ENCODE assay signal across 9 mouse cellular contexts in genomic region chr13:37389296-37389695, GRCm38 (mm10). TPM values are rescaled to one million over a fixed set of nuclear protein-coding genes. Genes with fewer than 3 reads are reported as not detected.
DNase-seq lines count a peak whose midpoint lies in the region; ATAC-seq and TF ChIP-seq lines count a peak whose summit lies in the region.
"Had no signal": no experiment of that assay in that cellular context is flagged by ENCODE, and none has a peak within 500 bp of the region (broad histone marks: within the 10 kb centered on the region; RNA-seq: fewer than 3 reads in every experiment).

No protein-coding gene starts in this region.

- no peaks in the 10 kb centered on the region for H3K4me1 ChIP-seq in intestine, embryonic 14.5 days (replicated peaks; ENCODE audit: control insufficient read depth, insufficient read depth, low read length)
- no peaks in the 10 kb centered on the region for H3K4me1 ChIP-seq in intestine, embryonic 16.5 days (ENCODE audit: control insufficient read depth, insufficient read depth, low read length)
- H3K4me1 ChIP-seq in neural tube, embryonic 13.5 days (replicated peaks): peaks cover 14% of the 10 kb centered on the region
- peaks cover 22% of the 10 kb centered on the region for H3K4me1 ChIP-seq in heart, postnatal 0 days (ENCODE audit: control insufficient read depth, insufficient read depth)
- H3K4me1 ChIP-seq in thymus, adult 2 months (replicated peaks; ENCODE audit: control insufficient read depth, insufficient read depth, low read length): 0 out of 2 replicates have a peak, but pooled peaks cover 2% of the 10 kb centered on the region

- no peak for ATAC-seq in intestine, embryonic 14.5 days (replicated peaks; ENCODE audit: low FRiP score, low TSS enrichment, low read depth)
- no peak for ATAC-seq in intestine, embryonic 16.5 days
- ATAC-seq in neural tube, embryonic 13.5 days (ENCODE audit: low read depth): no peak
- ATAC-seq in heart, postnatal 0 days (ENCODE audit: insufficient read depth, low read depth): peak; percentile 69

- H3K9me3 ChIP-seq in intestine, embryonic 14.5 days (ENCODE audit: control insufficient read depth, low read length): no peaks in the 10 kb centered on the region
- H3K9me3 ChIP-seq in intestine, embryonic 16.5 days (ENCODE audit: control insufficient read depth, low read length): no peaks in the 10 kb centered on the region
- H3K9me3 ChIP-seq in neural tube, embryonic 13.5 days: no peaks in the 10 kb centered on the region
- no peaks in the 10 kb centered on the region for H3K9me3 ChIP-seq in heart, postnatal 0 days (replicated peaks; ENCODE audit: control insufficient read depth, low read length)

- H3K36me3 ChIP-seq in intestine, embryonic 14.5 days (ENCODE audit: control insufficient read depth, insufficient read depth, low read length): no peaks in the 10 kb centered on the region
- H3K36me3 ChIP-seq in intestine, embryonic 16.5 days (ENCODE audit: control insufficient read depth, insufficient read depth, low read length): no peaks in the 10 kb centered on the region
- H3K36me3 ChIP-seq in neural tube, embryonic 13.5 days: no peaks in the 10 kb centered on the region
- H3K36me3 ChIP-seq in heart, postnatal 0 days (replicated peaks; ENCODE audit: control insufficient read depth, insufficient read depth, low read length): no peaks in the 10 kb centered on the region
- H3K36me3 ChIP-seq in thymus, adult 2 months (ENCODE audit: control insufficient read depth, insufficient read depth, low read length): no peaks in the 10 kb centered on the region

- H3K27ac ChIP-seq in intestine, embryonic 14.5 days (ENCODE audit: low read depth): no peak overlapping the region
- H3K27ac ChIP-seq in intestine, embryonic 16.5 days (ENCODE audit: low read length): no peak overlapping the region
- H3K27ac ChIP-seq in neural tube, embryonic 13.5 days (replicated peaks): peak overlapping the region; percentile 67
- H3K27ac ChIP-seq in heart, postnatal 0 days (ENCODE audit: low read depth): peak overlapping the region; percentile 89
- H3K27ac ChIP-seq in thymus, adult 2 months (ENCODE audit: control insufficient read depth, insufficient read depth, low read length): no peak overlapping the region
- H3K27ac ChIP-seq: liver, embryonic 14.5 days had no signal

- 71% methylated on average over 5 of the region's 5 CpGs for WGBS in intestine, embryonic 14.5 days
- WGBS in intestine, embryonic 16.5 days: 71% methylated on average over 5 of the region's 5 CpGs
- WGBS in neural tube, embryonic 13.5 days: 82% methylated on average over 5 of the region's 5 CpGs
- WGBS in heart, postnatal 0 days: 18% methylated on average over 5 of the region's 5 CpGs
- WGBS in thymus, adult 2 months: 78% methylated on average over 5 of the region's 5 CpGs

- no peaks in the 10 kb centered on the region for H3K27me3 ChIP-seq in intestine, embryonic 14.5 days (replicated peaks; ENCODE audit: control insufficient read depth, insufficient read depth, low read length)
- H3K27me3 ChIP-seq in intestine, embryonic 16.5 days (replicated peaks; ENCODE audit: control insufficient read depth, insufficient read depth, low read length): no peaks in the 10 kb centered on the region
- no peaks in the 10 kb centered on the region for H3K27me3 ChIP-seq in neural tube, embryonic 13.5 days
- H3K27me3 ChIP-seq in heart, postnatal 0 days (ENCODE audit: control insufficient read depth, insufficient read depth, low read length): no peaks in the 10 kb centered on the region
- H3K27me3 ChIP-seq in thymus, adult 2 months (ENCODE audit: control insufficient read depth, insufficient read depth, low read length): no peaks in the 10 kb centered on the region

- H3K9ac ChIP-seq in intestine, embryonic 14.5 days (ENCODE audit: low read length): no peak overlapping the region
- no peak overlapping the region for H3K9ac ChIP-seq in intestine, embryonic 16.5 days (ENCODE audit: low read depth, low read length)
- H3K9ac ChIP-seq in neural tube, embryonic 13.5 days: no peak overlapping the region
- H3K9ac ChIP-seq in heart, postnatal 0 days (replicated peaks; ENCODE audit: low read depth, low read length): no peak overlapping the region
- H3K9ac ChIP-seq: liver, embryonic 14.5 days had no signal

- peak; percentile 30; the same call in 1 of the 2 replicates for TF ChIP-seq EP300 in heart, postnatal 0 days (IDR thresholded peaks at IDR 0.05; ENCODE audit: low read depth)

- TF ChIP-seq CTCF in heart, postnatal 0 days (IDR thresholded peaks at IDR 0.05; ENCODE audit: low read depth): no peak
- no peak for TF ChIP-seq CTCF in thymus, adult 2 months (IDR thresholded peaks at IDR 0.05; ENCODE audit: borderline replicate concordance, control insufficient read depth, extremely low read depth, insufficient read depth, low read length, poor library complexity)

- no peak overlapping the region for H3K4me2 ChIP-seq in intestine, embryonic 14.5 days (ENCODE audit: low read length)
- no peak overlapping the region for H3K4me2 ChIP-seq in intestine, embryonic 16.5 days (ENCODE audit: low read depth, low read length)
- H3K4me2 ChIP-seq in neural tube, embryonic 13.5 days: no peak overlapping the region
- H3K4me2 ChIP-seq in heart, postnatal 0 days (ENCODE audit: low read depth, low read length): 0 out of 2 replicates have a peak overlapping the region, but pooled peaks have one; percentile 46

- peak; percentile 21 for DNase-seq in intestine, embryonic 14.5 days (ENCODE audit: low spot score)
- no peak for DNase-seq in neural tube, embryonic 10.5 days (ENCODE audit: extremely low spot score, low spot score)
- DNase-seq in heart, postnatal 0 days (ENCODE audit: low spot score): peak; percentile 72
- no peak for DNase-seq in thymus, adult 2 months
- DNase-seq in cerebellum, adult 8-10 months: no peak
- DNase-seq: kidney, adult 11 months had no signal

- no peak overlapping the region for H3K4me3 ChIP-seq in intestine, embryonic 14.5 days (ENCODE audit: low read depth, low read length)
- H3K4me3 ChIP-seq in intestine, embryonic 16.5 days (ENCODE audit: low read length): no peak overlapping the region
- no peak overlapping the region for H3K4me3 ChIP-seq in neural tube, embryonic 13.5 days
- no peak overlapping the region for H3K4me3 ChIP-seq in heart, postnatal 0 days (ENCODE audit: low read depth, low read length)
- H3K4me3 ChIP-seq in thymus, adult 2 months (ENCODE audit: control insufficient read depth, insufficient read depth, low read length): no peak overlapping the region

- no peak for TF ChIP-seq POLR2A in thymus, adult 2 months (IDR thresholded peaks at IDR 0.05; ENCODE audit: control insufficient read depth, extremely low read depth, insufficient read depth, low read length, poor library complexity)

RNA-seq across cellular contexts. Expression of gene Ly86, which starts 44.3 kb away (rescaled TPM):
- 11.9 and 12.8 TPM in 2 replicates for polyA plus RNA-seq in intestine, embryonic 14.5 days (2014; fragmentation: Nextera tagmentation; extraction: Ambion mirVana)
- 9.6 and 11.2 TPM in 2 replicates for polyA plus RNA-seq in intestine, embryonic 16.5 days (2015; fragmentation: Nextera tagmentation; extraction: Ambion mirVana)
- 11.3 and 12.3 TPM in 2 replicates for polyA plus RNA-seq in neural tube, embryonic 13.5 days (2015; fragmentation: Nextera tagmentation; extraction: Ambion mirVana)
- 1.5 TPM in 1 of 2 replicates, not detected in the other for total RNA-seq in heart, postnatal 0 days (2014; rRNA removed; ENCODE audit: low replicate concordance)
- 4.5 and 5.1 TPM in 2 replicates for polyA plus RNA-seq in heart, postnatal 0 days (2015; fragmentation: Nextera tagmentation; extraction: Ambion mirVana)
- 14.2 and 14.4 TPM in 2 replicates for polyA plus RNA-seq in thymus, adult 2 months (2012; rRNA removed)

Comparison
In these comparisons a context has a peak if more than half of its experiments do, and no peak if none do; other contexts are left out.
1. DNase-seq: peak in intestine, embryonic 14.5 days (single experiment) and heart, postnatal 0 days (single experiment); none in neural tube, embryonic 10.5 days (single experiment), thymus, adult 2 months (single experiment) and cerebellum, adult 8-10 months (single experiment).
2. H3K27ac ChIP-seq: peak in neural tube, embryonic 13.5 days (single experiment) and heart, postnatal 0 days (single experiment); none in intestine, embryonic 14.5 days (single experiment), intestine, embryonic 16.5 days (single experiment) and thymus, adult 2 months (single experiment).